Mouse (Mus musculus): ENCODE data around the gene 6430628N08Rik.

The 6430628N08Rik gene

GRCm38 (mm10) chr4:115890553-115890952 is at the start of gene 6430628N08Rik:
Gene 6430628N08Rik, plus strand, starts transcription at chr4:115890665.
- no peak for DNase-seq (ENCODE audit: low read depth, low spot score)

GRCm38 (mm10) chr4:115840842-115841241 is 49.6 kb upstream of the 6430628N08Rik start:
- no peak for DNase-seq (ENCODE audit: low read depth, low spot score)

- DNase-seq (ENCODE audit: low read depth, low spot score) = no peak
Measured at GRCm38 (mm10) chr4:115846656-115847055, 43.8 kb upstream of the 6430628N08Rik start.

- DNase-seq (ENCODE audit: low read depth, low spot score) = no peak
Measured at GRCm38 (mm10) chr4:115847377-115847776, 43.1 kb upstream of the 6430628N08Rik start.

DNA sequence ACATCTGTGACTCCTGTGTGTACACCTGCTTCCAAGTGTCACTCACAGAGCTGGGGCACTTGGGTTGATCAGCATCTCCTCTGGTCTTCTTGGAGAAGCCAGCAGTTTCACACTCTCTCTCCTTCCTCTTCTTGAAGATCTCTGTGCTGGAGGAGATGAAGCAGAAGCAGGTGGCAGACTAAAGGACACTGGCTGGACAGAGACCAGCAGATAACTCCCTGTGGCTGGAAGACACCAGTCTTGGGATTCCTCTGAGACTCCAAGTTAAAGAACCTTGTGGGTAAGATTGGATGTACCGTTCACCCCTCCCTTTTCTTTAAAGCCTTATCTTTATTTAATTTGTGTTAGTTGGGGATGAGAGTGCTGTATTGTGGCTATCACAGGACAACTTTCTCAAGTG is 42.4 kb upstream of the 6430628N08Rik start:
- no peak for DNase-seq (ENCODE audit: low read depth, low spot score)

DNA sequence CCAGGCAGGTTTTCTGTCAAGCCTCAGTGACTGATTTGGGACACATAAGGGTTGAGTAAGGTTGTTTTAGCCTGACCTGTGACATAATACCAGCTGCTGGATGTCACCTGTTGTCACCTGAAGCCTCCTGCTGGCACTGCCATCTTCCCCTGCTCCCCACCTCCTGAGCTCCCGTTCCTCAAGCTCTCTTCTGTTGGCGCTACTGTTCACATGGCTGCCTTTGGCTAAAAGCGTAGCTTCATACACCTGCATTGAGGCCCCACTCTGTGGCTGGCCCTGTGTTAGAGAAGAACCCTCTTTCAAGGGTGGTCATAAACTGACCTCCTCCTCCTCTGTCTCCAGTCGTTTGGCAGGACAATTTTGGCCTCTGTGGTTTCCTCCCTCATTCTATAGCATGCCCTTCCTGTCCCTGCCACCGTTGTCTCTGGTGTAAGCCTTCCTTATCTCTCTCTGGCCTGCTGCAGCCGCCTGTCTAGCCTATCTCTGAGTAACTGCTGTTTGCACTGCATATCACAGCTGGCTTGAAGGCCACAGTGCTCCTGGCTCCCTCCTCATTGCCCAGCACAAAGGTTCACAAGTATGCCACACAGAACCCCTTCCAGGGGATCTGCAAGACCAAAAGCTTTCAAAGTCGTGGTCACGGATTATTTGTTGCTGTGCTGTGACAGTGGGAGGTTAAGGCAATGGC is 41.3 kb upstream of the 6430628N08Rik start:
- no peak for DNase-seq (ENCODE audit: low read depth, low spot score)

DNA sequence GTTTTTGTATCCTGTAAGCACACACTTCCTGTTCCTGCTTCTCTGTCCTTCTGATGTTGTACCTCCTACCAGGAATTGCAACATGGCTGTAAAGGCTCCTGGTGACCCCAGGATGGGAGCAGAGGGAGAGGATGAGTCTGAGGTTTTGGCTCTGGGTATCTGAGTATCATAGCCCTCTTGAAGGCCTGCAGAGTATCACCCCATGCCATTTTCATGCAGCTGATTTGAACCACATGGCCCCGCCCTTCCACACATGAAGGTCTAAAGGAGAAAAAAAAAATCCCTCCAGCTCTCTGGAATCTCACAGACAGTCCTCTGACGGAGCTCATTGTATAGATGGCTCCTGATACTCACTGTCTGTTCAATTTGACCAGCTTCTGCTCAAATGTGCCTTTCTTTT is 40.4 kb upstream of the 6430628N08Rik start:
- DNase-seq (ENCODE audit: low read depth, low spot score) = no peak

- no peak for DNase-seq (ENCODE audit: low read depth, low spot score)
Measured at GRCm38 (mm10) chr4:115850631-115851030, 39.8 kb upstream of the 6430628N08Rik start.

- no peak for DNase-seq (ENCODE audit: low read depth, low spot score)
Measured at GRCm38 (mm10) chr4:115851569-115851968, 38.9 kb upstream of the 6430628N08Rik start.

- DNase-seq (ENCODE audit: low read depth, low spot score) = no peak
Measured at GRCm38 (mm10) chr4:115855100-115855499, 35.4 kb upstream of the 6430628N08Rik start.

- DNase-seq (ENCODE audit: low read depth, low spot score) = no peak
Measured at GRCm38 (mm10) chr4:115855609-115856008, 34.9 kb upstream of the 6430628N08Rik start.

DNA sequence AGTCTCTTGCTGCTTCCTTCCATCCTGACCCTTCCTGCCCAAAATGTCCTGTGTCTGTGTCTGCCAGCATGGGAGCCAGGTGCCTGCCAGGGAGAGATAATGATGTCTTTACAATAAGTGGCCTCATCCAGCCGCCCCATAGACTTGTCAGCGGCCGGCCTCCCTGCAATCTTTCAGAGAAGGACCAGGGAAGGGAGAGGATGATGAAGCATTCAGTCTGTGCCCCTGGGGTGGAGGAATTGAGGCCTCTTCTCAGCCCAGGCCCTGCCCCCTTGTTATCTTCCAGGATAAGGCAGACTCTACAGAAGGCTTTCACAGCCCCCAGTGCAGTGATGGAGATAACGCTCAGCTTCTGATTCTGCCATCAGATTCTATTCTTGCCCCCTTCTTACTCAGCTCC is 34.2 kb upstream of the 6430628N08Rik start:
- no peak for DNase-seq (ENCODE audit: low read depth, low spot score)

DNA sequence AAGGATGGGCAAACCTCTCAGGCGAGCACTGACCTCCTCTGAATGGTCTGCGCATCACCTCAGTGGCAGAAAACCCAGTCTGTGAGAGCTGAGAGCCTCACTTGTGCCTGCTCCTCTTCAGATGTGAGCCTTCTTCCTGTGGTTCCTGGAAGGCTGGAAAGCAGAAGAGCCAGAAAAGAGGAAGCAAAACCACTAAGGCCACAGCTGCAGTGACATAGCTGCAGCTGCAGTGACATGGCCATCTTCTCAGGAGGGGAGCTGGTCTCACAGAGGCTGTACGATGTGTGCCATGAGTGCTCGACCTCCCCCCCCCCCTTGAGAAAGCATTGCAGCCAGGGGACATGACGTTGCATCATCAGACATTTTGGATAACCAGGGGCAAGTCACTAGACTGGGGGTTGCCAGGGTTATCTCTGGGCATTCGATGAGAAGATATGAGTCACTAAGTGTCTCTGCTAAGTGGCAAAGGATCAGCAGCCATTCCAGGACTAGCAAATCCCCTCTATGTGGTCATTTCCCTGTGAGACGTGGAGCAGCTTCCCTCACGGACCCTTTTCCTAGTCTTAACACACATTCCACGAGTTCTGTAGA is 33.1 kb upstream of the 6430628N08Rik start:
- DNase-seq (ENCODE audit: low read depth, low spot score) = no peak

DNA sequence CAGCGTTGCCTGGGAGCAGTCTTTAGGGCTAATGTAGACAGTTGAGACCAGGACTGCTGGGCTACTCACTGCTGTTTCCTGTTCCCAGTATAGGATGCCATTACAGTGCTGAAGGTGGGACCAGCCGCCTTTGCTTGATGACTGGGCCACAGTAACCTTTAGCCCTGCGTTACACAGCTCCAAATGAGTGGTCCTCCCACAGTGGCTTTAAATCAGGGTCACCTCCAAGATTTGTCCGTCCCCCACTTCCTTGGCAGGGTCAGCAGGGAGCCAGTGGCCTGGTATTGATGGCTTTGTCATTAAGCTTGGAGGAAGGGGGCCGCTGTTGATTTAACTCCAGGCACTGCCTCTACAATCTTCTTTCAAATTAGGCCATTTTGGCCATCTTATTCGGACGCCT is 27.1 kb upstream of the 6430628N08Rik start:
- no peak for DNase-seq (ENCODE audit: low read depth, low spot score)

GRCm38 (mm10) chr4:115863880-115864279 is 26.6 kb upstream of the 6430628N08Rik start:
- no peak for DNase-seq (ENCODE audit: low read depth, low spot score)

GRCm38 (mm10) chr4:115869512-115870210 is 20.8 kb upstream of the 6430628N08Rik start:
- no peak for DNase-seq (ENCODE audit: low read depth, low spot score)

DNA sequence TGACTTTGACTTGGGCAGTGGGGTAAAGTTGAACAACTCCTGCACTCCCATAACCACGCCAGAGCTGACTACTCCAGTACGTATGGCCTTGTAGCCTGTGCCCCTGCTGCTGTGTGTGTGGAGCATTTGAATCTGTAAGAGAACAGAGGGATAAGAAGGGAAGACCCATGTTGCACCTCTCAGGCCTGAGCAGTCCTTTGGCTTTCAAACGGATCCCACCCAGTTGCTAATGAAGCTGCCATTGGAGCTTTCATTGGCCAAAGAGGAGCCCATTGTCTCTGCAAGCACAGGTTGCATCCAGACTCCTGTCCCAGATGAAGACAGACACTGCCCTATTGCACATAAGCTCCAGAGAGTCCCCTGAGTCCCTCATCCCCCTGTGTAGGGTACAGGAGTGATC is 17.2 kb upstream of the 6430628N08Rik start:
- DNase-seq (ENCODE audit: low read depth, low spot score) = no peak

GRCm38 (mm10) chr4:115878216-115878678 is 12.2 kb upstream of the 6430628N08Rik start:
- DNase-seq (ENCODE audit: low read depth, low spot score) = no peak

GRCm38 (mm10) chr4:115878828-115879227 is 11.6 kb upstream of the 6430628N08Rik start:
- no peak for DNase-seq (ENCODE audit: low read depth, low spot score)

GRCm38 (mm10) chr4:115881183-115881582 is 9.3 kb upstream of the 6430628N08Rik start:
- DNase-seq (ENCODE audit: low read depth, low spot score) = no peak

- no peak for DNase-seq (ENCODE audit: low read depth, low spot score)
Measured at GRCm38 (mm10) chr4:115882195-115882594, 8.3 kb upstream of the 6430628N08Rik start.

DNA sequence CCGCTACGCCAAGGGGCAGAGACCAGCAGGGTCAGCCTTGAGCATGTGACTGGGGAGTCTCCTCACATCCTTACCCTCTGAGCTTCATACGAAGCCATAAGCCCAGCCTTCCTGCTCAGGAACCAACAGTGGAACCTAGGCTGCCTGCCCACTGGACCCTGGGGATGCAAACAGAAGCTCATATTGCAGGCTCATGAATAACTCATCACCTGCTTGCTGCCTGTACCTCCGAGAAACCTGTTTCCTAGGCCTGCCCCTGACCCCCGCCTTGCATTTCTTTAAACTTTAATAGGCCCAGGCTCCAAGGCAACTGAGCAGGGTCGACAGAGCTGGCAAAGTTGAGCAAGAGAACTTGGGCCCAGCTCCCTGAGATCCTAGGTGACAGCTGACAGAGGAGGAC is 6.4 kb upstream of the 6430628N08Rik start, which contains the start of gene Kncn:
Gene Kncn (plus strand): TSS at position 379 of the 400 bp plus-strand sequence.
- no peak for DNase-seq (ENCODE audit: low read depth, low spot score)

- no peak for DNase-seq (ENCODE audit: low read depth, low spot score)
Measured at GRCm38 (mm10) chr4:115885846-115886245, 4.6 kb upstream of the 6430628N08Rik start.

Data from retina, postnatal 7 days (tissue).